Mouse (Mus musculus) ES-E14 (cell line): ENCODE measurements around the gene Ndufv3. TPM values are rescaled to one million over a fixed set of nuclear protein-coding genes. Genes with fewer than 3 reads are reported as not detected.

Source experiments
- DNase-seq: peaks from one replicate; pipeline ENCODE4 v3.0.0-alpha.2; 2013; ENCODE audit warnings: low read depth, low spot score
- H3K27ac ChIP-seq: 2 replicates; pipeline ENCODE4 v1.5.1; 2012; ENCODE audit warnings: low read depth, mild to moderate bottlenecking, low read length, moderate library complexity, mixed read lengths; ENCODE audit not compliant: poor library complexity, insufficient read depth, severe bottlenecking
- H3K36me3 ChIP-seq: 2 replicates; pipeline ENCODE4 v1.6.1; 2012; ENCODE audit warnings: mild to moderate bottlenecking, low read length, moderate library complexity, mixed read lengths; ENCODE audit not compliant: control insufficient read depth, poor library complexity, insufficient read depth, severe bottlenecking
- H3K4me1 ChIP-seq, 2 experiments: fragments of 150-350 bp in 1 of 2; sonication (generic) in 1 of 2; 2 replicates each; pipeline ENCODE4 v1.6.1; 2012; ENCODE audit warnings: low read length in 2 of 2, mild to moderate bottlenecking in 1 of 2, mixed read lengths in 1 of 2; ENCODE audit not compliant: control insufficient read depth in 2 of 2, insufficient read depth in 2 of 2, poor library complexity in 1 of 2
- H3K4me3 ChIP-seq, 2 experiments: fragments of 150-350 bp in 1 of 2; sonication (generic) in 1 of 2; 2 replicates each; pipeline ENCODE4 v1.5.1; 2012; ENCODE audit warnings: low read length in 2 of 2, low read depth in 1 of 2, mild to moderate bottlenecking in 1 of 2, mixed read lengths in 1 of 2; ENCODE audit not compliant: insufficient read depth in 1 of 2, poor library complexity in 1 of 2, severe bottlenecking in 1 of 2
- H3K9ac ChIP-seq: 2 replicates; pipeline ENCODE4 v1.6.1; 2012; ENCODE audit warnings: low read depth, mild to moderate bottlenecking, low read length, mixed read lengths; ENCODE audit not compliant: poor library complexity, insufficient read depth, severe bottlenecking
- H3K9me3 ChIP-seq: fragments of 150-350 bp; sonication (generic); 2 replicates; pipeline ENCODE4 v1.6.1; 2012; ENCODE audit warnings: low read depth, mild to moderate bottlenecking, low read length; ENCODE audit not compliant: control insufficient read depth, insufficient read depth
- CHD2 ChIP-seq: IDR thresholded peaks from 2 replicates; pipeline ENCODE4 v1.6.1; 2014; ENCODE audit warnings: mild to moderate bottlenecking, low read depth, low read length, inconsistent platforms
- HCFC1 ChIP-seq: IDR thresholded peaks from 2 replicates; pipeline ENCODE4 v1.6.1; 2012; ENCODE audit warnings: low read length, inconsistent platforms, borderline replicate concordance; ENCODE audit not compliant: insufficient read depth
- MAFK ChIP-seq: IDR thresholded peaks from 2 replicates; pipeline ENCODE4 v1.6.1; 2014; ENCODE audit warnings: mild to moderate bottlenecking, low read depth, low read length, inconsistent platforms; ENCODE audit not compliant: insufficient read depth
- ZC3H11A ChIP-seq: IDR thresholded peaks from 2 replicates; pipeline ENCODE4 v1.6.1; 2012; ENCODE audit warnings: low read depth, mild to moderate bottlenecking, inconsistent platforms, low read length, borderline replicate concordance
- ZNF384 ChIP-seq: IDR thresholded peaks from 2 replicates; pipeline ENCODE4 v1.6.1; 2012; ENCODE audit warnings: low read depth, low read length, inconsistent platforms
- in situ Hi-C, 2 experiments: fragments of 600-800 bp; cut with MboI; formaldehyde crosslinking; loops; one replicate each; pipeline ENCODE4 v1.15.1; 2025; ENCODE audit warnings: low sequenced_read_pairs in 2 of 2, inconsistent platforms in 1 of 2; ENCODE audit not compliant: unreplicated experiment in 2 of 2
- total RNA-seq: library from RNA; depleted of rRNA; stranded (reverse); fragments of 300-350 nt; gene quantifications from 2 replicates; pipeline ENCODE4 v1.2.3, GENCODE M21; 2012

The Ndufv3 gene
- total RNA-seq, 1 experiment = 206 TPM

GRCm38 (mm10) chr17:31479108-31479844 is 40.6 kb upstream of the Ndufv3 start:
- no peak overlapping the region for H3K9ac ChIP-seq
- no peak overlapping the region for H3K4me3 ChIP-seq
- DNase-seq = no peak
- H3K4me1 ChIP-seq = peaks cover 0 to 19% of the 10 kb centered on the region in 2 experiments; a peak in 3 of 4 replicates
- in situ Hi-C loops = loop anchor here in 1 of 2 experiments (25.0 kb wide), 1 partner anchor 142 kb away; no protein-coding TSS in a partner anchor
- TF ChIP-seq CHD2 (no peak), MAFK (no peak), ZC3H11A (no peak), HCFC1 (no peak)
- no peaks in the 10 kb centered on the region for H3K36me3 ChIP-seq
- H3K27ac ChIP-seq = no peak overlapping the region; the same call in 1 of the 2 replicates
- H3K9me3 ChIP-seq = no peaks in the 10 kb centered on the region

GRCm38 (mm10) chr17:31486616-31487198 is 33.2 kb upstream of the Ndufv3 start:
- in situ Hi-C loops = loop anchor here in 1 of 2 experiments (25.0 kb wide), 1 partner anchor 149 kb away; no protein-coding TSS in a partner anchor
- Histone ChIP-seq H3K9me3 (no peaks in the 10 kb centered on the region), H3K4me3 (no peak overlapping the region), H3K36me3 (no peaks in the 10 kb centered on the region), H3K4me1 (peaks cover 4 to 9% of the 10 kb centered on the region in 2 experiments; a peak in 2 of 4 replicates), H3K9ac (no peak overlapping the region), H3K27ac (no peak overlapping the region)
- no peak for TF ChIP-seq MAFK
- no peak for TF ChIP-seq ZNF384
- no peak for TF ChIP-seq ZC3H11A
- TF ChIP-seq CHD2 = no peak
- no peak for TF ChIP-seq HCFC1
- no peak for DNase-seq

GRCm38 (mm10) chr17:31487433-31488060 is 32.4 kb upstream of the Ndufv3 start:
- TF ChIP-seq ZC3H11A = no peak
- no peak for TF ChIP-seq ZNF384
- TF ChIP-seq HCFC1 = no peak
- no peak for TF ChIP-seq CHD2
- TF ChIP-seq MAFK = no peak
- H3K36me3 ChIP-seq = no peaks in the 10 kb centered on the region
- DNase-seq = no peak
- peaks cover 4 to 9% of the 10 kb centered on the region in 2 experiments; a peak in 2 of 4 replicates for H3K4me1 ChIP-seq
- in situ Hi-C loops = loop anchor here in 1 of 2 experiments (25.0 kb wide), 1 partner anchor 150 kb away; no protein-coding TSS in a partner anchor
- H3K9ac ChIP-seq = no peak overlapping the region
- no peaks in the 10 kb centered on the region for H3K9me3 ChIP-seq
- no peak overlapping the region for H3K4me3 ChIP-seq
- no peak overlapping the region for H3K27ac ChIP-seq

- Histone ChIP-seq H3K36me3 (peaks cover 8% of the 10 kb centered on the region), H3K27ac (no peak overlapping the region), H3K4me3 (no peak overlapping the region), H3K4me1 (peaks cover 4 to 9% of the 10 kb centered on the region in 2 experiments; a peak in 2 of 4 replicates), H3K9ac (no peak overlapping the region), H3K9me3 (no peaks in the 10 kb centered on the region)
- DNase-seq = no peak
- in situ Hi-C loops = loop anchor here (5.0 to 25.0 kb wide), 2 partner anchors 154 to 159 kb away; no protein-coding TSS in a partner anchor
- no peak for TF ChIP-seq CHD2
- no peak for TF ChIP-seq MAFK
- no peak for TF ChIP-seq ZNF384
- no peak for TF ChIP-seq HCFC1
- TF ChIP-seq ZC3H11A = no peak
Measured at GRCm38 (mm10) chr17:31491355-31491754, 28.6 kb upstream of the Ndufv3 start.
